Mouse (Mus musculus): ENCODE measurements around the gene Hpgd. TPM values are rescaled to one million over a fixed set of nuclear protein-coding genes. Genes with fewer than 3 reads are reported as not detected.
"Not testable (repeated sequence)": the region's sequence is repeated elsewhere in the genome, so short reads cannot be mapped to it uniquely, and the experiment has no call there.

Hpgd gene
- total and polyA plus RNA-seq, 3 experiments, result not detected

DNA sequence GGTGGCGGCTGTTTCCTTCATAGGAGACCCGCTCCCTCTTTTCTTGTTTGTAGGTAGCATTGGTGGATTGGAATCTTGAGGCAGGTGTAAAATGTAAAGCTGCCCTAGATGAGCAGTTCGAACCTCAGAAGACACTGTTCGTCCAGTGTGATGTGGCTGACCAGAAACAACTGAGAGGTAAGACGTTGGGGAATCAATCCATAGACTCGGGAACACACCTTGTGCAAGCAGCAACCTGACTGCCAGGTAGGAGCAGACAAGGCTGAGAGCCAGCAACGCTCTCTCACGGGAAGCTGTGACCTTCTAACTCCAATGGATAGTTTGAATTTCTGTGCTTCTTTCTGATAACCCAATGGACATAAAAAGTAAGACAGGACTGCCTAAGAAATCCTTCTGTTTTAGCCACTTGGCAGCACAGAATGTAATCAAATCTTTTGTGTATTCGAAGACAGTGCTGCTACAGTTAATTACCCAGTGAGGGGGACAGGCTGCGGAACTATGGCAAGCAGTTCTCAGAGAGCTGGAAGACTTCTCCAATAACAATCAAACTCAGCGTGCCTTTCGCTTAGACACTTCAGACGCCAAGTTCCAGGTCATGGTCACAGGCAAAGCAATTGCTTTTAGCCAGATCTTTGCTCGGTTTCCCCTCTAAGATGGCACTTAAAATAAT lies 636 bp downstream of the Hpgd start:
- no peaks in the 10 kb centered on the region for H3K27me3 ChIP-seq (replicated peaks)
- no peak overlapping the region for H3K9ac ChIP-seq (ENCODE audit: insufficient read depth, low read depth)
- H3K4me3 ChIP-seq (replicated peaks in 1 of 3; ENCODE audit: low read depth in 2 of 3, low read length in 2 of 3, poor library complexity in 1 of 3), result no peak overlapping the region
- H3K9me3 ChIP-seq (replicated peaks; ENCODE audit: low read length), result peaks cover 19% of the 10 kb centered on the region
- no peak for DNase-seq (ENCODE audit: extremely low read depth)
- no peak overlapping the region for H3K27ac ChIP-seq (ENCODE audit: insufficient read depth, low read depth)
- no peak overlapping the region for H3K4me2 ChIP-seq (ENCODE audit: insufficient read depth, low read depth, poor library complexity, severe bottlenecking)
- dilution Hi-C loops (cut with MboI; ENCODE audit: extremely low pct_ligation_motif_present, extremely low pct_unique_long_range_greater_than_20kb, low sequenced_read_pairs) (no loop called here), in situ Hi-C loops (cut with MboI; ENCODE audit: low pct_ligation_motif_present, low pct_unique_long_range_greater_than_20kb, low sequenced_read_pairs) (no loop called here)
- no peaks in the 10 kb centered on the region for H3K36me3 ChIP-seq (replicated peaks in 1 of 2; ENCODE audit: control insufficient read depth in 1 of 2, insufficient read depth in 1 of 2, low read length in 1 of 2)
- TF ChIP-seq MYC (IDR thresholded peaks at IDR 0.05; ENCODE audit: low read depth, low read length), result no peak
- no peaks in the 10 kb centered on the region for H3K4me1 ChIP-seq (ENCODE audit: control insufficient read depth in 1 of 2, insufficient read depth in 2 of 2)
- no peaks in the 10 kb centered on the region for H3K79me2 ChIP-seq (replicated peaks; ENCODE audit: control insufficient read depth, extremely low read depth, insufficient read depth, poor library complexity, severe bottlenecking)

DNA sequence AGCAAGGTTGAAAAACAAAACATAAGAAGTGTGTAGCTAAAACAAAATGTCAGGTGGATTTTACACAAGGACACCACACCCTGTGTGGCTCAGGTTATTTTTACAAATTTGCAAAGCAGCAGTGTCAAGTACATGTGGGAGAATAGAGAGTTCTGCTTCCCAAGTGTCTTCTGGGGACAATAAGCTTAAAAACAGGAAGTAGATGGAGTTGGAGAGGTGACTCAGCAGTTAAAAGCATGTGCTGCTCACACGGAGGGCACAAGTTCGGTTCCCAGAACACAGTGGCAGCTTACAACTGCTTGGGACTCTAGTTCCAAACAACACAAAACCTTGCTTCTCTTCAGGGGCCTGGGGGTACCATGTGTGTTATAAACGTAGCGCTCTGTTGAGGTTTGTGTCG lies 5.0 kb downstream of the Hpgd start:
- no peak overlapping the region for H3K4me2 ChIP-seq (ENCODE audit: insufficient read depth, low read depth, poor library complexity, severe bottlenecking)
- in situ Hi-C loops (cut with MboI; ENCODE audit: low pct_ligation_motif_present, low pct_unique_long_range_greater_than_20kb, low sequenced_read_pairs) (no loop called here), dilution Hi-C loops (cut with MboI; ENCODE audit: extremely low pct_ligation_motif_present, extremely low pct_unique_long_range_greater_than_20kb, low sequenced_read_pairs) (no loop called here)
- peaks cover 8% of the 10 kb centered on the region for H3K9me3 ChIP-seq (replicated peaks; ENCODE audit: low read length)
- no peaks in the 10 kb centered on the region for H3K27me3 ChIP-seq (replicated peaks)
- no peaks in the 10 kb centered on the region for H3K36me3 ChIP-seq (replicated peaks in 1 of 2; ENCODE audit: control insufficient read depth in 1 of 2, insufficient read depth in 1 of 2, low read length in 1 of 2)
- H3K4me3 ChIP-seq (replicated peaks in 1 of 3; ENCODE audit: low read depth in 2 of 3, low read length in 2 of 3, poor library complexity in 1 of 3), result no peak overlapping the region
- no peak overlapping the region for H3K27ac ChIP-seq (ENCODE audit: insufficient read depth, low read depth)
- DNase-seq (ENCODE audit: extremely low read depth), result no peak
- H3K4me1 ChIP-seq (ENCODE audit: control insufficient read depth in 1 of 2, insufficient read depth in 2 of 2), result no peaks in the 10 kb centered on the region
- no peaks in the 10 kb centered on the region for H3K79me2 ChIP-seq (replicated peaks; ENCODE audit: control insufficient read depth, extremely low read depth, insufficient read depth, poor library complexity, severe bottlenecking)
- TF ChIP-seq ZMIZ1 (IDR thresholded peaks at IDR 0.05; ENCODE audit: low read depth, low read length) (no peak), JUND (conservative IDR thresholded peaks at IDR 0.05; ENCODE audit: low read depth, low read length) (no peak), ZC3H11A (IDR thresholded peaks at IDR 0.05; ENCODE audit: low read depth, low read length) (no peak)
- no peak overlapping the region for H3K9ac ChIP-seq (ENCODE audit: insufficient read depth, low read depth)

DNA sequence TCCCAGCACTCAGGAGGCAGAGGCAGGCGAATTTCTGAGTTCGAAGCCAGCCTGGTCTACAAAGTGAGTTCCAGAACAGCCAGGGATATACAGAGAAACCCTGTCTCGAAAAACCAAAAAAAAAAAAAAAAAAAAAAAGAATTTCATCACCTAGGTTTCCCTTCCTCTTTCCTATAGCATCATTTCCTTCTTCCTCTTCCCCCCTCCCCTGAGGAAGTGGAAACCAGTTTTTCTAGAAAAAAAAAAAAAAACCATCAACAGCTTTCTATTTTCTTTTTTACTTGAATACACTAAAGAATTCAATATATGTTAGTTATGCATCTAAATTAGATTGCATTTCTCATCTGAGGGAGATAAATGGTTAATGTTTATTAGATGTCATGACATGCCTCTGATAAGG lies 6.9 kb downstream of the Hpgd start:
- H3K4me1 ChIP-seq (ENCODE audit: control insufficient read depth in 1 of 2, insufficient read depth in 2 of 2); DNase-seq (ENCODE audit: extremely low read depth); H3K27me3 ChIP-seq (replicated peaks); H3K9me3 ChIP-seq (replicated peaks; ENCODE audit: low read length); H3K27ac ChIP-seq (ENCODE audit: insufficient read depth, low read depth); H3K36me3 ChIP-seq (replicated peaks in 1 of 2; ENCODE audit: control insufficient read depth in 1 of 2, insufficient read depth in 1 of 2, low read length in 1 of 2); H3K4me2 ChIP-seq (ENCODE audit: insufficient read depth, low read depth, poor library complexity, severe bottlenecking); H3K4me3 ChIP-seq (replicated peaks in 1 of 3; ENCODE audit: low read depth in 2 of 3, low read length in 2 of 3, poor library complexity in 1 of 3); H3K79me2 ChIP-seq (replicated peaks; ENCODE audit: control insufficient read depth, extremely low read depth, insufficient read depth, poor library complexity, severe bottlenecking); dilution Hi-C loops (cut with MboI; ENCODE audit: extremely low pct_ligation_motif_present, extremely low pct_unique_long_range_greater_than_20kb, low sequenced_read_pairs); H3K9ac ChIP-seq (ENCODE audit: insufficient read depth, low read depth); in situ Hi-C loops (cut with MboI; ENCODE audit: low pct_ligation_motif_present, low pct_unique_long_range_greater_than_20kb, low sequenced_read_pairs): not testable (repeated sequence)

DNA sequence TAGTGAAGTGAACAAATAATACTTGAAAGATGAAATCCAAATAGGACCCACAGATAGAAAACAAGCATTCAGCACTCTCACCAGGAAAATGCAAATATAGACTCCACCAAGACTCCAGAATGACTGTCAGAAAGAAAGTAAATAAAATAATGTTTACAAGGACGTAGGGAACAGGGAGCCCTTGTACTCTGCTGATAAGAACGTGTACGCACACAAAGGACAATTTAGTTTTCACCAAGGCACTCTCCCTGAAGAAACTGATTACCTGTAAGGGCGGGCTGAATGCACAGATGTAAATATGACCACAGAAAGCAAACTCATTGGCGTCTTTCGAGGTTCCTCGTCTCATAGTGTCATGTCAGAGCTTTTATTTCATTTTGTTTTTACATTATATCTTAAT lies 10.2 kb downstream of the Hpgd start:
- Histone ChIP-seq H3K36me3 (replicated peaks in 1 of 2; ENCODE audit: control insufficient read depth in 1 of 2, insufficient read depth in 1 of 2, low read length in 1 of 2) (no peaks in the 10 kb centered on the region), H3K79me2 (replicated peaks; ENCODE audit: control insufficient read depth, extremely low read depth, insufficient read depth, poor library complexity, severe bottlenecking) (no peaks in the 10 kb centered on the region), H3K4me2 (ENCODE audit: insufficient read depth, low read depth, poor library complexity, severe bottlenecking) (no peak overlapping the region), H3K27me3 (replicated peaks) (no peaks in the 10 kb centered on the region), H3K9me3 (replicated peaks; ENCODE audit: low read length) (no peaks in the 10 kb centered on the region), H3K4me1 (ENCODE audit: control insufficient read depth in 1 of 2, insufficient read depth in 2 of 2) (no peaks in the 10 kb centered on the region), H3K27ac (ENCODE audit: insufficient read depth, low read depth) (no peak overlapping the region), H3K4me3 (replicated peaks in 1 of 3; ENCODE audit: low read depth in 2 of 3, low read length in 2 of 3, poor library complexity in 1 of 3) (no peak overlapping the region), H3K9ac (ENCODE audit: insufficient read depth, low read depth) (no peak overlapping the region)
- no peak for DNase-seq (ENCODE audit: extremely low read depth)
- no peak for TF ChIP-seq E2F4 (IDR thresholded peaks at IDR 0.05; ENCODE audit: insufficient replicate concordance, low read depth, low read length)
- no peak for TF ChIP-seq ZMIZ1 (IDR thresholded peaks at IDR 0.05; ENCODE audit: low read depth, low read length)
- no peak for TF ChIP-seq ZKSCAN1 (IDR thresholded peaks at IDR 0.05; ENCODE audit: borderline replicate concordance, low read depth, low read length)
- no peak for TF ChIP-seq MAZ (IDR thresholded peaks at IDR 0.05; ENCODE audit: low read depth, low read length)
- TF ChIP-seq POLR2A (IDR thresholded peaks at IDR 0.05; ENCODE audit: low read depth, low read length), result no peak
- TF ChIP-seq RAD21 (IDR thresholded peaks at IDR 0.05; ENCODE audit: low read depth, low read length), result no peak
- no peak for TF ChIP-seq PAX5 (IDR thresholded peaks at IDR 0.05; ENCODE audit: low read length)
- TF ChIP-seq IRF4 (IDR thresholded peaks at IDR 0.05; ENCODE audit: low read depth, low read length), result no peak
- in situ Hi-C loops (cut with MboI; ENCODE audit: low pct_ligation_motif_present, low pct_unique_long_range_greater_than_20kb, low sequenced_read_pairs), result no loop called here
- dilution Hi-C loops (cut with MboI; ENCODE audit: extremely low pct_ligation_motif_present, extremely low pct_unique_long_range_greater_than_20kb, low sequenced_read_pairs), result no loop called here

Data from CH12.LX (cell line).